Mouse (Mus musculus): ENCODE measurements around the gene Bcorl1.
A peak's percentile ranks its signal among the peaks of the same experiment; 100 is the strongest.

Gene Bcorl1

DNA sequence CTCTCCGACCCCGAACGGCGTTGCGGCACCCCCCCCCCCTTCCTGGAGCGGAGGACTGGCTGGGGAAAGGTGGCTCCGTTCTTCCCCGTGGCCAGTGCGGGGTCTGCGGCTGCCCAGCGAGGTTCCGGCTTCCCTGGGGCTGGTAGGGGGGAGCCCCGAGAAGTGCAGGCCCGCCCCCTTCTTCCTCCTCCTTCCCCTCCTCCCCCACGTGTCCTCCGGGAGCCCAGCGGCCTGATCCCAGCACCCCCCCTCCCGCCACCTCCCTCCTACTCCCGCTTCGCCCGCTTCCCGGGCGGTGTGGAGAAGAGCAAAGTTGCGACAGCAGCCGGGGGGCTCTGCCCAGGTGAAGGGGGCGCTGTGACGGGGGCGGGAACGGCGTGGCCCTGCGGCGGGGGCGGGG lies at the start of gene Bcorl1:
TSS of gene Bcorl1 (plus strand) at position 218 of the 400 bp plus-strand sequence.
- peak; percentile 33 to 38 for DNase-seq

DNA sequence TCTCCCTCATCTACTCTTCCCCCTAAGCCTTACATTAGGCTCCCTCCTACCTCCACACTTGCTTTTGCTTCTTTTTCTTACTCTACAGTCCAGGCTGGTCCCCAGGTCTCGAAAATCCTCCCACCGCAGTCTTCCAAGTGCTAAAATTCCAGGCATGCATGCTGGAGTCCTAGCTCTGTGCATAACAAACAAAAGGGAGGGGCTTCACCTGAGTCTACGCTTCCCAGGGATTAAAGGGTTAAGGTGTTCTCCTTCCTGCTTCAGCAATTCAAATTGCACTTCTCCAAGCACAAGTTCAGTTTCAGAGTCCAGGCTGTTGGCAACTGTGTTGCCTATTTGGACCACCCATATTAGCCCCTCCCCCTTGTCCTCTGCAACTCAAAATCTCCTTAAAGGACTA lies 49.7 kb upstream of the Bcorl1 start:
- DNase-seq: peak; percentile 8 to 17

DNA sequence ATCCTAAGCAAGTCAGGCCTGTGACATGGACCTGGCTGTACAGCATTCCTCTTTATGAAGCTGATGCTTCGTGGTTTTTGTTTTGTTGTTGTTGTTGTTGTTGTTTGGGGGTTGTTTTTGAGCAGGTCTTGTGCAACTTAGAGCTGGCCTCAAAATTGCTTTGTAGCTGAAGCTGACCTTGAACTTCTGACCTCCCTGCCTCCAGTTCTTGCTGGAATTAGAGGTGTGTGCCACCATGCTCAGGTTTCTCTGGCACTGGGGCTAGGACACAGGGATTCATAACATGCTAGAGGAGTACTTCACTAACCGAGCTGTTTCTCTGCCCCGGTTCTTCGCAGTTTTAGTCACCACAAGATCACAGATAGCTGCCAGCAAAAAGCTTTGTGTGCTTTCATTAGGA lies 35.8 kb upstream of the Bcorl1 start:
- no peak for DNase-seq

DNA sequence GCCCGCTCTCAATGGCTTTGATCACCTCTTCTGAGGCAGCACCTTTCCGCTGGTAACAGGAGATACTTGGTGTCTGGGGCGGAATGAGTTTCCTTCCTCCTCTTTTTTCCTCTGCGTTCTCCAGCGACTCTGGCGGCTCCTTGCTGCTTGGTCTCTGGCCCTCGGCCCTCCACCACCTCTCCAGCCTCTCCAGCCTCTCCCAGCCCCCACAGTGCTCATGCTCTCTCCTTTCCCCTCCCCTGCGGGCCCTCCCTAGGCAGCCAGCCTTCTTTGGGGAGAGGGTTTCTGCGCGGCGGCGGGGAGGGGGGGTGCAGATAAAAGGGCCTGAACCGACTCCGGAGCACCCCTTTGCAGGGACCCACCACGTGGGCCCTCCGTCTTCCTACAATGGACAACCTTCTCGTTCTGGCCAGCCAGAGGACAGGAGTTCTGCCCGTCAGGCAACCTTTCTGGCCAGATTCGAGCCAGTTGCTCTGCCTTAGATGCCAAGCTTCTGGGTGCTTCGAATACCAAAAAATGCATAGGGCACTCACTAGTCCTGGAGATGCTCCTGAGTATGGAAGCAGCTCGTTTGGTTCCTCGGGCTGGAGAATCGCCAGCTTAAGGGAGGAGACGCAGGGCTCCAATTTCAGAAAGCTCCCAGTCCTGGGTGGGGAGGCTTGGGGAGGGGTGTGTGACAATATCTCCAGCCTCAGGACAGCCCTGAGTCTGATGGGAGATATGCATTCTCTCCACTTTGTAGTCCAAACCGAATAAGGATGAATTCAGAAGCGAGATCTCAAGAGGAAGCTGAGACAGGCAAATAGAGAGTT lies 30.2 kb upstream of the Bcorl1 start:
- no peak for DNase-seq

DNA sequence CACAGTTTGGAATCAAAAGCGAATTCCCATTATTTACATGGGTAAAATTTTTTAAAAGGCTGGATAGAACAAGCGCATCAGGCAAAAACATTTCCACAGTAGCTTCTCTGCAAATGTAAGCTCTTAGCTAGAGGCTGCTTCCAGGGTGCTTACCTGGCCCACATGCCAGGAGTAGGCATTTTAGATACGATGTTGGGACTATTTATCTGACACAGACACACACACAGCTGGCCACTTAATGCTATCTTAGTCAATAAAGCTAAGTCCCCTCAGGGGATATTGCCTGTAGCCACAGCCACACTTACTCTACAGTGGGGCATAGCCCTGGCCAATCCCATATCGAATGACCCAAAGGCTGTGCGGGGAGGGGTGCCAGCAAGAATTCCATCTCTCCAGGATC lies 29.4 kb upstream of the Bcorl1 start:
- DNase-seq: no peak

DNA sequence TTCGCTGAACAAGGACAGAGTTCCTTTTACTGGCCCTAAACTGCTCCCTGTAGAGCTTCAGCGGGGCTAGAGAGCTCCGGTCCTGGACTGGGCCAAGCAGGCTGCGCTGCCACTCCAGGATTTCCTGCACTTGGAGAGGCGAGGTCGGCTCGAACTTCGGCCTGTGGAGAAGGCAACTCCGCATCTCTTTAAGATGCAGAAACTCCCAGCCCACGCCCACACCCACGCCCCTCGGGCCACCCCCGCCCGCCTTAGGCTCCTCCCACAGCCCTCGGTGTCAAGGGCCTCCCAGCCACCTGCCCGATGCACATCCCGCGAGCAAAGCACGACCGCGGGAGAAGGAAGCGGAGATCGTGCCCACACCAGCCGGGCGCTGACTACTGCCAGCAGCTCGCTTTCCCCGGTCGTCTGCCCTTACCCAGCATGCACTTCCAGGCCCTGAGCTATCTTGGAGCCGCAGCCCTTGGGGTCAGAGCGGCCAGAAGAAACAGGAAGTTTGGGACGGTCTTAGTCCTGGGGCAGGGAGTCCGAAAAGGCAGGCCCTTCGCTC lies 26.6 kb upstream of the Bcorl1 start:
- peak; percentile 86 to 88 for DNase-seq

DNA sequence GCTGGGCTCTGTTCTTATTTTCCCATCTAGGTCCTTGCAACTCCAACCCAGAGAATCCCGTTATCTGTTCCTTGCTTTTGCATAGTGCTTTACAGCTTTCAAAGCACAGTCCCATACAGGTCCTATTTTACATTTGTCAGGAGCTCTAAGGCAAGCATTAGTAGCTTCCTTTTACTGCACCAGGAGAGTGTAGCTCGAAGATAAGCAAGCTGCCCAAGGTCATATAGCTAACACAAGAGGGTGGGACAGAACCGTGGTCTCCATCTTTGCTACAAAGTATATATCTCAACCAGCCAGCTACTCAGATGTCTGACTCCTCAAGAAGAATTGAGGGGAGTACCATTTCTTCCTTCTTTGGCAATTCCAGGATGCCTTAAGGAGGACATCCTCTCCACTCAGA lies 23.7 kb upstream of the Bcorl1 start:
- no peak for DNase-seq

DNA sequence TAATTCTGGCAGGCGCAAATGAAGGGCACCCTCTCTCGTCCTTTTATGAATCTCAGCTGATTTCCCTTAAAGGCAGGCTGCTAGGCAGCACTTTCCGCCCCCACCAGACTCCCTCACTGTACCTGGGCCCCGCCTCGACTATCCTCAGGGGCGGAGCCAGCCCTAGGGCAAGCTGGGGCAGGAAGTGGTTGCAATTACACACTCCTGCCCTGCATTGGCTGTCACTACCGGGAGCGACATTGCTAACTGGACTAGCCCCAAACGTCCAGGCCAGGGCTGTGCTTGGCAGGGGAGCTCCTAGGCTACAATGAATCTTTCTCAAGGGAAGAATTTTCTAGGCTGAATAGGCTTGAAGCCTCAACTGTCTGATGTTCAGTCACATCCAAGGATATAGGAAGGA lies 23.0 kb upstream of the Bcorl1 start:
- DNase-seq: peak in 1 of 2 experiments; percentile 4

DNA sequence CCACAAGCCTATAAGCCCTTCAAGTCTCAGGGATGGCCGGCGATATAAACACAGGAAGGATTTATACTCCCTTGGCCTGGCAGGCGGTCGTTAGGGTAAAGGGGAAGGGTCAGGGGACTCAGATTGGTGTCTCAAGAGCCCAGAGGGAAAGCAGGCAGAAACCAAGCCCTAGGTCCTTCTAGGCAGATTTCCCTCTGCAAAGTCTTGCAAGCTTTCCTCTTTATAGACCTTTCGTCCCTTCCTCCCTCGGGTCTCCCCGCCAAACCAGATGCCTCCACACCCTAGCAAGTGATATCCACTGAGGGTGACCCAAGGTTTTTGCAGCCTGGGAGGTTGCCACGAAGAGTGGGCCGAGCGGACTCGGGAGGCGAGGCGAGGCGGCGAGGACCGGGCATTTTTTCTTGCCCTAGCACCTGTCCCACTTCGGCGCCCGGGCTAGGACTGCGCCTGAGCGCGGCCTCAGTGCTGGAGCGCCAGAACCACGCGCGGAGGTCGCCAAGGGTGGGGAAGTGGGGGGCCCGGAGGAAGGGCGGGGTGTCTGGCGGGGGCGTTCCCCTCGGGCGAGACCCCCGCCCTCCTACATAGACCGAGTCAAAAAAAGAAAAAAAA lies 613 bp upstream of the Bcorl1 start:
- peak in 1 of 2 experiments; percentile 16 for DNase-seq

DNA sequence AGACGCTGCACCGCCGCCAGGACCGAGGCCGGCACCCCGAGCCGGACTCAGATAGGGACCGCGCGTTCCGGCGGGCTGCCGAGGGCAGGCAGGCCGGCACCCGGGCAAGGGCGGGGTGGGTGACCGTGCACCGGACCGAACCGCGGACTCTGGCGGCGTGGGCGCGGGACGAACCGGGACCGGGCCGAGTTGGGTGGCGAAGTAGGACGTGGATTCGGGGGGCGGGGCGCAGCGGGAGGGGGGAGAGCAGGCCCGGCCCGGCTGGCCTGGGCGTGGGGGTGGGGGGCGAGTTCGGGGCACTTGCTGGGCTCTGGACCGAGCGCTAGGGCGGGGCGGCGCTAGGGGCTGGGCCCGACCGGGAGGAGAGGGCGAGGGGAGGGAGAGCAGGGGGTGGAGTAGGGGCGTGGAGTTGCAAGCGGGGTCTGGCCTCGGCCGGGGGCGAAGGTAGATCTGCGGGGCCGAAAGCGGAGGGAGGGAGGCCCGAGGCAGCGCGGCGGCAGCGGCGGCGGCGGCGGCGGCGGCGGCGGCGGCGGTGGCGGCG lies 533 bp downstream of the Bcorl1 start:
- DNase-seq: peak; percentile 69 to 73

DNA sequence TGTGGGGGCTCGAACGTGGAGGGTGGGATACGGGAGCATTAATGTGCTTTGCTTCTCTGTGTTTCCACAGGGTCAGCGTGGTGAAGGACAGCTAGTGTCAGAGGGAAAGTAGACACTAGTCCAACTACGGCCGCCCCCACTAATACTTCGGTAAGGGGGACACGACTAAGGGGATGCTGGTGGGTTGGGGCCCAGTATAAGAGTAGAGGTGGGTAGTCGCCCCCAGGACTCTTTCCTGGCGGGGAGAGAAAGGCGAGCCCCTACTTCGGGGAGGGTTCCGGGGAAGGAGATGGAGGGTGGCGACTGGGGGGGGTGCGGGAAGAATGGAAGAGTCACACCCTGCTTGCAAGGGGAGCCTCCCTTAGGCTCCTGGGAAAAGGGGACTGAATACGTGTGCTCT lies 1.6 kb downstream of the Bcorl1 start:
- DNase-seq: peak in 1 of 2 experiments; percentile 3

DNA sequence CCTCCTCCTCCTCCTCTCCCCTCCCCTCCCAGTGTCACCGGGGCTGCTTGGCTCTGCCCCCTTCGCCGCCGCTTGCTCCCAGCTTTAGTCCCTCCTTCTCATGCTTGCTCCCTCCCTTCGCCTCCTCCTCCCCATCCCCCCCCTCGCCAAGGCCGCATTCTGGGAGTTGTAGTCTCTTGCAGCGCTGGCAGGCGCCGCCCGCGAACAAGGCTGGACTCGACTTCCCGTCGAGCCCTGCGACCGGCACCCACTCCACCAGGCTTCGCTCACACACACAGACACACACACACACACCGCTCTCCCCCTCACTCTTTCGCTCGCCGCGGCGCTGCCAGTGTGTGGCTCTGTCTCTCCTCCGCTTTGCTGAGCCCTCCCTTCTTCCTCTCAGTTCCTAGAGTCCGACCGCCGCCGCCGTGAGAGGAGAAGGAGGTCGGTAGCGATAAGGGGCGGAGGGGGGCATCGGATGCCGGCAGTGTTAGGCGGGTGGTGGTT lies 2.3 kb downstream of the Bcorl1 start:
- peak; percentile 88 for DNase-seq

DNA sequence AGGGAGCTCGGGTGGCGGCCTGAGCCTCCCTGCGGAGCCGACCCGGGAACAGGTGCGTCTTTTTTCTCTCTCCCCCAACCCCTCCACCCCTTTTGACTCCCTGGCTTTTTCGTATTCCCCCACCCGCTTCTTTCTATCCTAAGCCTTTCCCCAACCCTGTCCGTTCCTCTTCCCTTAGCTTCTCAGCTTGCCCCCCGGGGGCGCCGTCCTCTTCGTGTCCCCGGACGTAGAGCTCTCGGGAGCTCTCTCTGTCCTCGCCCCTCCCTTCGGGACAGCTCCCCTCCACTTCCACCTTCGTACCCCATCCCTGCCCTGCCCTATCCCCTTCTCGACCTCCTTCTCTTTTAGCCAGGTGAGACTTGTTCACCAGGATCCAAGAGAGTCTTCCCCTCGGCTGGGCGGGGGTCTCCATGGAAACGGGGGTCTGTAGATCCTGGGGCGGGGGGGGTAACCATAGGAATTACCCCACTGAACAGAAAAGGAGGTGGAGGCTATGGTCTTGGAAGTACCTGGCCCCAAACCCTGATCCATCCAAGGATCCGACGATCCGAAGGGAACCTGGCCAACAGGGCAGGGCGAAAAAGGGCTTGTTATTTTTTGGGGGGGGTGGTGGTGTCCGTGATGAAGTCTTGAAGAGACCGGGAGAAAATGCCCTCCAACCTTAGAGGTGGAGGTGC lies 2.9 kb downstream of the Bcorl1 start:
- peak in 1 of 2 experiments; percentile 4 for DNase-seq

DNA sequence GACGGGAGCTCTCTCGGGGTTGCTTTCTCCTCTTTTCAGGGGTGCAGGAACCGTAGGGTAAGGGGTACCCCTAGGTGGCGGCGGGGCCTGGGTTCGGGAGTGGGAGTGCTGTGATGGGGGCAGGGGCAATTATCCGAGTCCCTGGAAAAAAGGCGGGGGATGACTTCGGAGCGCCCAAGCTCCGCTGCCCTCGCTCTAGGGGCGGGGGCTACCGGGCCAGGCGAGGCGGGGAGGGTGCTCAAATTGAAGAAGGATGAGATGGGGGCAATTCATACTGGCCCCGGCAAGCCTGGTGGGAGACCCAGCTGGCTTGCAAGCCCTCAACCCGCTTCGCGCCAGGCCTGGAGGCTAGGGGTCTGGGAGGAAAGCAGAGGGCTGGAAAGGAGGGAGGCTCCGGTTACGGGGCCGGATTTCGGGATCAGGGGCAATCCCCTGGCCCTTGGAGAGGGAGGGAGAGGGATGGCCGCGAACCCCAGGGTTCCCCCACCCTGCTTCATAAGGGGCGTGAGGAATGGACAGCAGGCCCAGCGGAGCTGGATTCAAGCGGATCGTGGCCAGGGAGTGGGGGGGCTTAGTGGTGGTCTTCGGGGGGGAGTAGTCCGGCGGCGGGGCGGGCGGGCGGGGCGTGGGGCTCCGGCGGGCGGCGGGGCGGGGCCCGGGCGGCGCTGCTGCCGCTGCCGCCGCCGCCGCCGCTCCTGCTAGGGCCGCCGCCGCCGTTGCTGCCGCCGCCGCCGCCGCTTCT lies 3.7 kb downstream of the Bcorl1 start:
- peak in 1 of 2 experiments; percentile 1 for DNase-seq

DNA sequence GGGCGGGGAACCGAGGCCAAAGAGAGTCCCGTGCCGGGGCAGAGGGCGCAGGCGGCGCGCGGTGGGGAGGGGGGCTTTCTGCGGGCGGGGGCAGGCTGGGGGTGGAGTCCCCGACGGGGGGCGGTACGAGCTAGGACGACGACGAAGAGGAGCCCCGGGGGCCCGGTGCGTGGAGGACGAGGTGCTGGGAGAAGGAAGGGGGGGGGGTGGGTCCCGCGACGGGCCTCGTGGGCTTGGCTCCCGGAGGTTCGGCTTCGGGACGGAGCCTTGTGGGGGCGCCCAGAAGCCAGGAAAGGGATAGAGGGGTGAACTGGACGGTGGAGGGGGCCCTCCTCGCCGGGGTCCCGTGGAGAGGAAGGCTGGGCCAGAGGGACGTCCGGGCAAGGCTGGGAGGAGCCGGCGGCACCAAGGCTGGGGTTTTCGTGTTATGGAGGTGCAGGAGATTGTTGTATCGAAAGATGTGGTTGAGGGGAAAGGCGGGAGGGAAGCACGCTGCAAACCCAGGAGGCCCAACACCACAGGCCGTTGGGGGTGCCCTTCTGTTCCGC lies 4.3 kb downstream of the Bcorl1 start:
- DNase-seq: peak in 1 of 2 experiments; percentile 4

DNA sequence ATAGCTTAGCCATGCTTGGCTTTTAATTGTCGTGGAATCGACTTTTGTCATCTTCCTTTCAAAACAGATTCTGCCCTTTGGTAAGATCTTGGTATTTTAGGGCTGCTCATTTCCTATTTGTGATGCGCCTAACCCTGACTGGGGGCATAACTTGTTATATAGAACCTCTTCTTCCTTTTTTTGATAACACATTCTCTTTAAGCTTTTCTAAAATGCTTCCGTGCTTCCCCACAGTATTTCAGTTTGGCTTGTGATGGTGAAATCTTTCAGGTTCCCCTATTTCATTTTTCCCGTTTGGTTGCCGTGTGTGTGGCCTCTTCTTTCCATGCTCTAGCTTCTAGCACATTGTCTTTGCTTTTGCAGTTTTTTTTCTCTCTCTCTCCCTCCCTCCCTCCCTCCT lies 14.2 kb downstream of the Bcorl1 start:
- no peak for DNase-seq

DNA sequence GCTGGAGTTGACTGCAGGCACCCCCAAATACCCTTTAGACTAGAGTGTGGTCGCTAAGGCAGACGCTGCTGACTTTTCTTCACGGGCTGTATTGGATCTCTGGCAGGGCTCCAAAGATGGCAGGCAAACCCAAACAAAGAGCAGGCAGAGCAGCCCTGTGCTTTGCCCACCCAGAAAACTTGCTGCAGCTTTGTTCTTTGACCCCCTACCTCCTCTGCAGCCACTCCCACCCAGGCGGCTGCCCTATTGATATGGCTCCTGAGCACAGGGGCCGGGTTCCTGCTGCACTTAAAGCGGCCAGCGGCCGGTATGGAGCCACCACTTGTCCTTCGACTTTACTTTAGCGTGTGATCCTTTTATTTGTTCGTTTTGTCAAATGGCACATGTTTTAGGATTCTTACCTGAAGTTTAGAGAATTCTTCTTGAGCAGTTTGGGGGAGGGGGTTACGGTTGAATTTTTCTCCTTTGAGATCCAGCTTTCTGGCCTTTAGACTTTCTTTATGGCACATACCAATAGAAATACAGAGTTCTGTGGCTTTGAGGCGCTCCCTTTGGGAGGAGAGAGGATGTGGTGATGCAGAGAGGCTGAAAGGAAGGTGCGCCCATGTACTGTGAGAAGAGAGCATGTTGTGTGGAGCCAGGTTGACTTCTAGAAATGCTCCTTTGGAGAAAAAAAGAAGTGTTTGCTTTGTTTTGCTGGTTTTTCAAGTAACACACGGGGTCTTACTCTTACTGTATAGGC lies 24.8 kb downstream of the Bcorl1 start:
- no peak for DNase-seq

DNA sequence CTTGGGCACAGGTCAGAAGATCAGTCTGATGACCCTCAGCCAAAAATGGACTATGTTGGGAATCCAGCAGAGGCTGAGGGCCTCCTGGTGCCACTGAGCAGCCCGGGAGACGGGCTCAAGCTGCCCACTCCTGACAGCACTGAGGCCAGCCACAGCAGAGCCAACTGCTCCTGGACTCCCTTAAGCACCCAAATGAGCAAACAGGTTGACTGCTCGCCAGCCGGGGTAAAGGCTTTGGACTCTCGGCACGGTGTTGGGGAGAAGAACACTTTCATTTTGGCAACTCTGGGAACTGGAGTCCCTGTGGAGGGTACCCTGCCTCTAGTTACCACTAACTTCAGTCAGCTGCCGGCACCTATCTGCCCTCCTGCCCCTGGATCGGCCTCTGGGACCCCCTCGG lies 26.7 kb downstream of the Bcorl1 start:
- no peak for DNase-seq

DNA sequence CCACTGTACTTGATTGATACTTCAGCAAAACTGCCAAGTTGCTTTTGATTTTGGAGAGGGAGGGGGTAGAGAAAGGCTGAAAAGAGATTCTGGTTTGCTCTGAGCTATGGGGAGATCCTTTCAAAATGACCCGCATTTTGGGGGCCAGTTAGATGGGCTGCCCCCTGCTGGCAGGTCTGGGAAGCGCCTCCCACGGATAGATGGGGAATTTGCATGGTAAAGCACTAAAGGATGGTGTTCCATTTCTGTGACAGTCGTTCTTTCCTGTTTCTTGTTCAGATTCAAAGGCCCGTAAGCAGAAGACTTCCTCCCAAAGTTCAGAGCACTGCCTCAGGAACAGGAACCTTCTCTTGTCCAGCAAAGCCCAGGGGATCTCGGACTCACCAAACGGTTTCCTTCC lies 42.5 kb downstream of the Bcorl1 start:
- DNase-seq: peak; percentile 14 to 51

DNA sequence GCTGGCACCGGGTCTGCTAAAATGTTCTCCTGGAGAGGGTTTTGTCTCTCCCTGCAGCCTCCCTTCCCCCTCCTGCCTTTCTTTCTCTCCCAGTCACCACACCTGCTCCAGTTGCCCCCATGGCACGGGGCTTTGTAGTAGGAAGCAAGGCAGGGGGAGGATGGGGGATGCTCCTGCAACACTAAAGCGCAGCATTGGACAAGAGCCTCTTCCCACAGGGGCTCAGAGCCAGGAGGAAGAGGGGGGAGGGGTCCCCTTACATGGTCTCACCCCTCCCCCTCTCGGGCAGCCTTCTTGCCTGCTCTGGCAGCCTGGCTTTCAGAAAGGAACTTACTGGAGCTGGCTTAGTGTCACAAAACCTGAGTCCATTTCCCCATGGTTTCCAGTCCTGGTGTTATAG lies 44.8 kb downstream of the Bcorl1 start:
- no peak for DNase-seq

DNA sequence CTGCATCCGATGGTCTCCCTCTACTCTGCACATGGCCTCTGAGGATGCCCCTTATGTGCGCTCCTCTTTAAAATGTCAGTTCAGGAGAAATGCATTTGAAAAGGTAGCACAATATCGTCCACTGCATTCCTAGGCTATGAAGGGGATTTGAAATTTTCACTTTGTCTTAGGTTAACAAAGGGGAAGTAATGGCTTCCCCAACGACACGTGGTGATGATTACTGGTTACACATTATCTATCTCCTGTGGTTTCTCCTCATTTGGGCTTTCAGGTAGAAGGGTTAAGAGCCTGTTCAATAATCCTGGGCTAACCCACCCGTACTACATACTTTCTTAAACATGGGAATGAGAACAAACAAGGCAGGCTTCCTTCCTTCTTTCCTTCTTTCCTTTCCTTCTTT lies 48.2 kb downstream of the Bcorl1 start:
- DNase-seq: no peak

Data from kidney, adult 8-10 months (tissue).